Comparison of ENCODE assay signal across 9 mouse cellular contexts in the genomic region with DNA sequence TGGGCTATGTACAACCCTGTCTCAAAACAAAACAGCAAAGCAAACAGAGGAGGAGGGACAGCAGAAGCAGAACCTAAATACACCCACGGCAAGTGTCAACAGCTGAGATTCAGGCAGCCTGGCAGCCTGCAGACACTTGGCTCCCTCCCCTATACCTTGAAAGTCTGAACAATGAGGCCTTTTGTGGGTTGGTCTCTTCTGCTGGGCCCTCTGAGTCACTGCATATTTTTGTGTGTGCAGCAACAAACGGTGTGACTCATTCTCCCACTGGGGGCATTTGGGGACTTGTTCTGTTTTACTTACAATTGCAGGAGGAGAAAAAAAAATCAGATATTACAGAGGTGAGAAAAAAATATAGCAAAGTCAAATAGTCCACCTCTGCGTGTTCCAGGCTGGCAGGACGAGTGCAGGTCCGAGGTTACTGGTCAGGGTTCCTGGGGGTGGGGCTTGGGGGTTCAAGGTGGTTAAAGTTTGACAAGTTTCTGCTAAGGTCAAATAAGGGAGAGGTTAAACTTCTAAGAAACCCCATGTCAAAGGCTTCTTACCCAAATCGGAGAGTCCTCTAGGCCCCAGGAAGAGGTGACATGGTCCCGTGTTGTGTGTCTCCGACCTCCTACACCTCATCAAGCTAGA.
A peak's percentile ranks its signal among the peaks of the same experiment; 100 is the strongest.
DNase-seq lines count a peak whose midpoint lies in the region; ATAC-seq and TF ChIP-seq lines count a peak whose summit lies in the region.
"Had no signal": no experiment of that assay in that cellular context is flagged by ENCODE, and none has a peak within 500 bp of the region (broad histone marks: within the 10 kb centered on the region; RNA-seq: fewer than 3 reads in every experiment).

No protein-coding gene starts in this region.

- no peaks in the 10 kb centered on the region for H3K9me3 ChIP-seq in forebrain, embryonic 16.5 days (ENCODE audit: control insufficient read depth, low read length)
- no peaks in the 10 kb centered on the region for H3K9me3 ChIP-seq in forebrain, postnatal 0 days (ENCODE audit: low read length)
- no peaks in the 10 kb centered on the region for H3K9me3 ChIP-seq in lung, embryonic 16.5 days (ENCODE audit: control insufficient read depth, low read length)
- no peaks in the 10 kb centered on the region for H3K9me3 ChIP-seq in midbrain, embryonic 15.5 days
- H3K9me3 ChIP-seq: hindbrain, embryonic 10.5 days had no signal

- H3K27ac ChIP-seq in forebrain, embryonic 16.5 days (ENCODE audit: low read length) = no peak overlapping the region
- H3K27ac ChIP-seq in forebrain, postnatal 0 days (ENCODE audit: low read depth, low read length) = no peak overlapping the region
- no peak overlapping the region for H3K27ac ChIP-seq in lung, embryonic 16.5 days (ENCODE audit: low read length)
- H3K27ac ChIP-seq in midbrain, embryonic 15.5 days = no peak overlapping the region
- H3K27ac ChIP-seq: hindbrain, embryonic 10.5 days had no signal

- no peaks in the 10 kb centered on the region for H3K27me3 ChIP-seq in forebrain, embryonic 16.5 days (replicated peaks; ENCODE audit: control insufficient read depth, insufficient read depth, low read length)
- H3K27me3 ChIP-seq in forebrain, postnatal 0 days (ENCODE audit: insufficient read depth, low read length) = no peaks in the 10 kb centered on the region
- H3K27me3 ChIP-seq in lung, embryonic 16.5 days (ENCODE audit: control insufficient read depth, insufficient read depth, low read depth, low read length) = no peaks in the 10 kb centered on the region
- H3K27me3 ChIP-seq in midbrain, embryonic 15.5 days (replicated peaks) = no peaks in the 10 kb centered on the region

- no peak for DNase-seq in forebrain, postnatal 0 days
- DNase-seq in lung, postnatal 25 days (ENCODE audit: low spot score) = no peak
- peak; percentile 31 for DNase-seq in gastrocnemius, postnatal 25 days
- peak; percentile 50 to 59 for DNase-seq in right cerebral cortex, postnatal 36 days (ENCODE audit: low spot score in 2 of 2)
- DNase-seq in B cell, adult 2 months = no peak

- H3K4me1 ChIP-seq in forebrain, embryonic 16.5 days (replicated peaks; ENCODE audit: control insufficient read depth, insufficient read depth, low read length) = peaks cover 12% of the 10 kb centered on the region
- H3K4me1 ChIP-seq in forebrain, postnatal 0 days (ENCODE audit: insufficient read depth) = 0 out of 2 replicates have a peak, but pooled peaks cover 5% of the 10 kb centered on the region
- H3K4me1 ChIP-seq in lung, embryonic 16.5 days (replicated peaks; ENCODE audit: control insufficient read depth, insufficient read depth, low read length) = no peaks in the 10 kb centered on the region
- H3K4me1 ChIP-seq in midbrain, embryonic 15.5 days = peaks cover 19% of the 10 kb centered on the region

- no peak overlapping the region for H3K9ac ChIP-seq in forebrain, embryonic 16.5 days (replicated peaks; ENCODE audit: low read depth, low read length)
- no peak overlapping the region for H3K9ac ChIP-seq in forebrain, postnatal 0 days
- H3K9ac ChIP-seq in lung, embryonic 16.5 days (ENCODE audit: low read length) = no peak overlapping the region
- no peak overlapping the region for H3K9ac ChIP-seq in midbrain, embryonic 15.5 days

- ATAC-seq in forebrain, embryonic 16.5 days = 0 out of 2 replicates have a peak, but pooled peaks have one; percentile 12
- ATAC-seq in forebrain, postnatal 0 days = no peak
- ATAC-seq in lung, embryonic 16.5 days (ENCODE audit: low read depth) = peak; percentile 49; the same call in 1 of the 2 replicates
- ATAC-seq in midbrain, embryonic 15.5 days (replicated peaks) = no peak

- no peaks in the 10 kb centered on the region for H3K36me3 ChIP-seq in forebrain, embryonic 16.5 days (ENCODE audit: control insufficient read depth, insufficient read depth)
- no peaks in the 10 kb centered on the region for H3K36me3 ChIP-seq in forebrain, postnatal 0 days (ENCODE audit: insufficient read depth)
- no peaks in the 10 kb centered on the region for H3K36me3 ChIP-seq in lung, embryonic 16.5 days (ENCODE audit: control insufficient read depth, insufficient read depth, low read length)
- no peaks in the 10 kb centered on the region for H3K36me3 ChIP-seq in midbrain, embryonic 15.5 days (replicated peaks)
- H3K36me3 ChIP-seq: hindbrain, embryonic 10.5 days had no signal

- TF ChIP-seq CTCF in forebrain, postnatal 0 days (IDR thresholded peaks at IDR 0.05; ENCODE audit: low read depth) = no peak

- no peak overlapping the region for H3K4me2 ChIP-seq in forebrain, embryonic 16.5 days (ENCODE audit: low read length)
- no peak overlapping the region for H3K4me2 ChIP-seq in forebrain, postnatal 0 days (ENCODE audit: low read depth)
- no peak overlapping the region for H3K4me2 ChIP-seq in lung, embryonic 16.5 days (ENCODE audit: low read depth, low read length)
- no peak overlapping the region for H3K4me2 ChIP-seq in midbrain, embryonic 15.5 days

- WGBS in forebrain, embryonic 16.5 days = 62% methylated on average over 8 of the region's 8 CpGs
- 70% methylated on average over 8 of the region's 8 CpGs for WGBS in forebrain, postnatal 0 days
- WGBS in lung, embryonic 16.5 days = 54% methylated on average over 8 of the region's 8 CpGs
- WGBS in midbrain, embryonic 15.5 days = 73% methylated on average over 8 of the region's 8 CpGs

- H3K4me3 ChIP-seq in forebrain, embryonic 16.5 days (replicated peaks; ENCODE audit: low read length) = no peak overlapping the region
- no peak overlapping the region for H3K4me3 ChIP-seq in forebrain, postnatal 0 days (ENCODE audit: low read depth, low read length)
- no peak overlapping the region for H3K4me3 ChIP-seq in lung, embryonic 16.5 days (ENCODE audit: low read length)
- H3K4me3 ChIP-seq in midbrain, embryonic 15.5 days = no peak overlapping the region
- H3K4me3 ChIP-seq: hindbrain, embryonic 10.5 days had no signal

Comparison
In these comparisons a context has a peak if more than half of its experiments do, and no peak if none do; other contexts are left out.
1. ATAC-seq: peak in forebrain, embryonic 16.5 days (single experiment) and lung, embryonic 16.5 days (single experiment); none in forebrain, postnatal 0 days (single experiment) and midbrain, embryonic 15.5 days (single experiment).
2. DNase-seq: peak in gastrocnemius, postnatal 25 days (single experiment) and right cerebral cortex, postnatal 36 days (2 of 2); none in forebrain, postnatal 0 days (single experiment), lung, postnatal 25 days (single experiment) and B cell, adult 2 months (0 of 2).